Mouse (Mus musculus) ES-CJ7 (cell line): ENCODE measurements around the gene Ifna2.

Experiments used
- DNase-seq: peaks from one replicate; pipeline ENCODE4 v3.0.0; 2011; ENCODE audit warnings: low read depth, low spot score

Ifna2 gene

DNA sequence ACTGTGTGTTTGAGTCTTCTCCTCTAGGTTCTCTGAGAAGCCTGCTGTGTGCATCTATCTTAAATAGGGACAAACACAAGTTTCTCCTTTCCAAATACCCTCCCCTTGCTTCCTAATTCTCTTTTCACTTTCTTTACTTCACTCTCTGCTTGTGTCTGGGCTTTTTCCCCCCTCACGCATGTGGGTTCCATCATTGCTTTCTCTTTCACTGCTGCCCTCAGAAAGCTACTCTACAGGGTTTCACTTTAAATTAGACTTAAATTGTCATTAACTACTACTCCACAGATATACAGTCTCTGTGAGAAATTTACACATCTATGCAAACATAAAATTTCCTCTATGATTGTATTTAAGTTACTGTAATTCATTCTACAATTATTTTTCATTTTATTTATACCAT lies at the start of gene Ifna2:
Gene Ifna2, minus strand, starts transcription at position 101 of the 400 bp plus-strand sequence.
- DNase-seq, result no peak

DNA sequence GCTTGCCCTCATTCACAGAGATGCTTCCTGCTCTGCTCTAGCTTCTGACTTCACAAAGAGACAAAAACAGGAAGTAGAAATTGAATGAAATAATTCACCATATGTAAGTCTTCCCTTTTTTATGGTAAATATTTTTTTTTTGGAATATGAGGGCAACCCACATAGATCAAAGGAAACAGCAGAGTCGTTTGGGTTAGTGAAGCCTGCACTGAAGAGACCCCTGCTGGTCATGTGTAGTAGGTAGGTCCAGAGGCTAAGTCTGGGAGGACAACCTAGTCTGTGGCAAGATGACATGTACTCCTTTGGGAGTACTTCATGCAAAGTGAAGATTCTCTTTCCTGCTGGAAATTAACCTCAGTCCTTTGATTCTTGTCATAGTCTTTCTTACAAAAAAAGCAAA lies 43.6 kb upstream of the Ifna2 start:
- no peak for DNase-seq

DNA sequence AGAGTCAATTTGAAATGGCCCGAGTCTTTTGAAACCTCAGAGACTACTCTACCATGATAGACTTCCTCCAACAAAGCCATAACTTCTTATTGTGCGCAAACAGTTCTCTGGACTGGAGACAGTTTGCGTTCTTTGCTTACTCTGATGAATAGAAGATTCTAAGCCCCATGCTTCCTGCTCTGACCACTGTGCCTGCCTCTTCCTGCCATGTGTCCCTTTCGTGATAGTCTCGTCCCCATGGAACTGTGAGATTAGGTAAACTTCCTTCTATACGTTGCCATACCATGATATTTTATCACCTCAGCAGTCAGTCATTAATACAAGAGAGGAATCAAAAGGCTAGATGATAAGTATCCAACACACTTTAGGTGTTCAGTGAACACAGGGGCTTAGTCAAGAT lies 43.0 kb upstream of the Ifna2 start:
- DNase-seq, result no peak

GRCm38 (mm10) chr4:88723497-88724090 lies 39.9 kb upstream of the Ifna2 start:
- DNase-seq, result no peak

DNA sequence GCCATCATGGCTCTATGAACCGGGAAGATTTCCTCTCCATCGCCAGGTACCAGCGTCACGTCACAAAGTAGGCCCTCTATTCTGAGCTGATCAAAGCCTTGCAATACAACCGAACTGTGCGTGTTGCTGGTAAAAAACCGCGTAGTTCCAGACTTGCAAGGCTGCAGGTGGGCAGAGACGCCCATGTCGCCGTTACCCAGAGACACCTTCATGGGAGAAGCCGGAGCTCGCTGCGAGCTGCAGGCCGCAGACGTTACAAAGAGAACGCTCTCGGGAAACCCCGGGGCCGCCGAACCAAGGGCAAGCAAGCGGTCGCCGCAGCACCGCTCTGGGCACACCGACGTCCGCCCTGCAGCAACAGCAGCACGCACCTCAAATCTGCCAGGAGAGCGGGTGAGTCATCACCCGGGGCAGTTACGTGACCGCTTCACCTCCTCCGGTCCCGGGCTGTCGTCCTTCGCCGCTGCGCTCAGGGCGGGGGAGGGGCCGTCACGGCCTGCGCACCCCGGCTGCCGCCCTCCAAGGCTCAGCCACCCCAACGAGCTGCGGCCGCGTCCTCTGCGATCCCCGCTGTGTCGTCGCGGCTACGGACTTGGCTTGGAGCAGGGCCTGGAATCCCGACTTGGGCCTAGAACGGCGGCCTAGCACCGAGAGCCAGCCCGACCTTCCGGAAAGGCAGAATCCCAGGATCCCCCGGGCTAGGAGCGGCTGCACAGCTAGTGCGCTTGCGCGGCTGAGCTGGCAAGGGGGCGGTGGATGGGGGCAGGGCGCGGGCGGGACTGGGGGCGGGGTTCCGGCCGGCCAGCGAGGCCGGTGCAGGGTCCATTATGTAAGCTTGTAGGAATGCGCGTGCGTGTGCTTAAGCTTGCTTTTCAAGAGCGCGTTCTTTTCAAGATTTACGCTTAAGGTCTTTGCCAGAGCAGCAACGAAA lies 38.3 kb upstream of the Ifna2 start, which contains the start of the genes Gm26566 and Klhl9:
Gene Gm26566, plus strand, starts transcription at position 15 of the 931 bp plus-strand sequence.
Gene Klhl9, minus strand, starts transcription at position 675 of the 931 bp plus-strand sequence.
- DNase-seq, result peak; percentile 91

DNA sequence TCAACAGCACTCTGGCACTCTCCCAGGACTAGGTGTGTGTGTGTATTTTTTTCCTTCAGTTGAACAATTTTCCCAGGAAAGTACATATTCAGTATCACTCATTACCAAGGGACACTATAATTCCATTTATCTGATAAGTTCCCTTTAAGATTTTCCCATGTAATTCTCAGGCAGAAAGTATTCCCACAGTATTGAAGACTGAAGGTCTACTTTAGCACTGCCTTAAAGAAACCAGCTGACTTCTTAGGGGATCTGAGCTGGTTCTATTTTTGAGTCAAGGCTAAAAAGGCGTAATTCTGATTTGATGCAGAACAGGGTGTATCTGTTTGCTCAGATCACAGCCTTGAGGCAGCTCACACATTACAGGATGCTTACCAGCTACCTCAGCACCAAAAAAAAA lies 35.0 kb upstream of the Ifna2 start:
- no peak for DNase-seq

DNA sequence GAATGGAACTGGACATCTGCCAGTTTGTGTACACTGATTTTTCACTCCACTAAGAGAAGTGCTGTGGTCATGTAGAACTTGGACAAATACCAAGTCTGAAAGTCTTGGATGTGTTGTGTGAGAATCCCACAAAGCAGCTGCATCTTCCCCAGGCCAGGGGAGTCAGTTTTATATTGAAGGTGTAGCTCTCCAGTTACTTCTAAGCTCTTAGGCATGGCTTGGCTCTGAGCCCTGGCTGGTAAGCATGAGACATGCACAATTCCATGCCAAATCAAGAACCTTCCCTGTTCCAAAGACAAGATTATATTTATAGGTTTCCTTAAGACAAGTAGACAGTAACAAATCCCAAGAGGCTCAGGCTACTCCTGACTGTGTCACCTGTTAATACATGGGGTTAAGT lies 31.3 kb upstream of the Ifna2 start:
- DNase-seq, result no peak

- no peak for DNase-seq
Measured at GRCm38 (mm10) chr4:88714281-88714680, 30.6 kb upstream of the Ifna2 start.

- no peak for DNase-seq
Measured at GRCm38 (mm10) chr4:88707128-88707826, 23.6 kb upstream of the Ifna2 start.

DNA sequence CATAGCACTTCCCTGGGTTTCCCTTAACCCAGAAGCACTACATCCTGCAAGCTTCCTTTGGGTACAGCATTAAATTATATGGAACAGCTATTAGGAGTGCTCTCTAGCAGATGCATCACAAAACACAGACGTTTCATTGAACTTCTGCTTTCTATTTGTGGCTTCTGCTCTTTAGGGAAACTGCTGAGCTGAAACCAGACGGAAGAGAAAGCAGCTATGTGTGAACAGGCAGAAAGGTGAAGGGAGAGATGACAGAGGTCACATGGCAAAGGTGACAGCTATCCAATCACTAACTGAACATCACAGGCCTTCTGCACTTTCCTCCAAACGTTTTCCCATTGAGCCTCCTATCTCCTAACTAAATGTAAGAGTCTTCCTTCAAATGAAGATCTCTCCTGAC lies 22.2 kb upstream of the Ifna2 start:
- DNase-seq, result no peak

DNA sequence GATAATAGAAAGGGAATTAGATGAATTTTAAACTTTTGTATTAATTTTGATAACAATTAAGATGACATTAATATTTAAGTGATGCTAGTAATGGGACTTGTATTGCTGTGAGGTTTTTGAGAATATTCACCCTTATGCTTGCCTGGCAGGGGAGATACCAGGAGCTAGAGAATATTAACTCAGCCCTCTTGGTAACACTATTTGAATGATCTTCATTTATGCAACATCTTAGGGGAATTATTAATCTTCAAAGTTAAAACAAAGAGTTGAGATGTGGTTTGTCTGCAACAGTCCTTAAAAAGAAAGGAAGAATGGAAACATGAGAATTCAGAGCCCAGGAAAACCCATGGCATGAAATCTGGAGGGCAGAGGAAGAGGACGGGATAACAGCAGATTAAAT lies 15.6 kb upstream of the Ifna2 start:
- DNase-seq, result no peak

GRCm38 (mm10) chr4:88698781-88699180 lies 15.1 kb upstream of the Ifna2 start:
- no peak for DNase-seq

- DNase-seq, result no peak
Measured at GRCm38 (mm10) chr4:88697753-88698152, 14.0 kb upstream of the Ifna2 start.

- DNase-seq, result no peak
Measured at GRCm38 (mm10) chr4:88697108-88697507, 13.4 kb upstream of the Ifna2 start.

DNA sequence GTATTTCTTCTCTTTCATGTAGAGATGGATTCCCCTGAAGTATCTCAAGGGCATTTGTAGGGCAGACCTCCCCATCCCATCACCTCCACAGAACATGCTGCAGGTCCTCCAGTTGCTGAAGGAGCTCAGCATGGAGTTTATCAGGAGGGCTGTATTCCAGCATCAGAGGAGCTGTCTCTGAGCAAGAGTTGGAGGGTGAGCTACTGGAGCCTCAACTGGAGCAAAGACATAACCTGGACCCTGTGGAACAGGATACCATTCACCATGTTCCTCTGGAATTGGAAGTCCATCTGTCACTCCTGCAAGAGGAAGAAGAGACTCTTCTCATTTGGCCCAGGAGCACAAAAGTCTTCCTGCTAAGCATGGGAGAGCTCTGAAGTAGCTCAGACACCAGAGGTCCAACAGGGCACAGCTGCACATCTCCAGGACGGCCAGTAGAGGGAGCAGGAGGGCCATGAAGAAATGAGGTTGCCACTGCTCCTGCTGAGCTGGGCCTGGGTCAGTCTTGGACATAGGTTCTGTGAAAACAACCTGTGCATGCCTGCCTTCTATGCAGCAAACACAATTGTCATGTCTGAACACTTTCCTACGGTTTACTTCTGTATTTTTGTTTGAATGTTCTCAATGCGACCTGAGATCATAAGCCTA lies 12.6 kb upstream of the Ifna2 start:
- DNase-seq, result peak; percentile 63

DNA sequence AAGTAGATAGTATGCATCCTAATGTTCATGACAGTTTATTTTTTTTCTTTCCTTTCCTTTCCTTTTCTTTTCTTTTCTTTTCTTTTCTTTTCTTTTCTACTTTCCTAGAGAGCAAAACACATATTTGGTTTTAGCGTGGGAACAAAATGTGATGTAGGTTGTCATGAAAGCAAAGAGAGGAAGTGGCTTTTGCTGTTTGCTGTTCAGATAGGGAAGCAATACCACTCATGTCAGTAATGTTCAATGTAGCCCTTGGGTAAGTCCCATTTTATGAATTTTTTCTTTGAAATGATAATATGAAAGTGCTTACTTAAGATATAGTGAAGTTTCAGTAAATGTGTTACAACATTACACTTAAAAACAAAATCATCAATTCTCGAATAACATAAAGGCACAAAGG lies 9.7 kb upstream of the Ifna2 start:
- no peak for DNase-seq

- no peak for DNase-seq
Measured at GRCm38 (mm10) chr4:88692537-88692936, 8.8 kb upstream of the Ifna2 start.

GRCm38 (mm10) chr4:88691259-88691658 lies 7.5 kb upstream of the Ifna2 start, which contains the start of gene Ifnab:
Gene Ifnab (minus strand): TSS chr4:88691359.
- DNase-seq, result no peak

DNA sequence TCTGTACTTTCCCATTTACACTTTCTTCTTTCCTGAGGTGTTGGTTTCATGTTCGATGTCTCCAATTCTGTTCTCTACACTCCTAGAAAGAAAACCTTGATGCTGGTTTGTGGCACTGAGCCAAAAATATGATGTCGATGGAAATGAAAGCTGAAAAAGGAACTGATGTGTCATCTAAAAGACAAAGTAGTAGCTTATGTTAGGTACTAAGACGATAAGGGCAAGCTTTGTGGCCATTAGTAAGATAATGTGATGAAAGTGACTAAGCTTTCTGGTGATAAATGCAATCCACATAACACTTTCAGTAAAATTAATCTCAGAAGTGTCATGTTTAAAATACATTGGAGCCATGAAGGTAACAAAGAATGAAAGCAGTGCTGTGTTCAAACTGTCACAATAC lies 2.4 kb downstream of the Ifna2 start:
- DNase-seq, result no peak

GRCm38 (mm10) chr4:88680362-88680761 lies 3.4 kb downstream of the Ifna2 start:
- DNase-seq, result no peak

- no peak for DNase-seq
Measured at GRCm38 (mm10) chr4:88676824-88677223, 6.9 kb downstream of the Ifna2 start, which contains the start of gene Ifna16. Gene Ifna16 (minus strand): TSS chr4:88676924.

DNA sequence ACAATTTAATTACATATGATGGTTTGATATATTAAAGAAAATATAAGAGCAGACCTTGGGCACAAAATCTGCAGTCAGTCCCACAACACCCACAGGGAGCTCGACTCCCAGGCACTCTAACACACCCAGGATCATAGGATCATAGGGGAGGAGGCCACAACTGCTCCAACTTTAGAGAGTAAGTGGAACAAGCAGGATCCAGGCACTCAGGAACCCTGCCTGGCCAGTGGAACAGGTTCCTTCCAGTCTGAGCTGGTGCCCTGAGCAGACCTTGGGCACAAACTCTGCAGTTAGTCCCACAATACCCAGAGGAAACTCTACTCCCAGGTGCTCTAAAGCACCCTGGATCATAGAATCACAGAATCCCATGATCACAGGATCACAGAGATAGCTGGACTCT lies 28.3 kb downstream of the Ifna2 start:
- DNase-seq, result no peak
